Mouse (Mus musculus): ENCODE data around the gene Phox2a. TPM values are rescaled to one million over a fixed set of nuclear protein-coding genes. Genes with fewer than 3 reads are reported as not detected.

Phox2a gene
- total RNA-seq, 2 experiments from 2014 or later: not detected

- intact Hi-C loops (cut with DNase I): no loop called here
- no peak for DNase-seq (ENCODE audit: low spot score in 2 of 2)
Observed at GRCm38 (mm10) chr7:101871296-101871695, 53.2 kb downstream of the Phox2a start.

Other genes with a start within 250 kb of the Phox2a start
- gene Art2b, start 232.7 kb upstream of the Phox2a start, total RNA-seq (2021): not detected
- 10 to 100 TPM; 51.0 to 51.9 TPM for gene Clpb, start 154.7 kb upstream of the Phox2a start, total RNA-seq (2021)
- gene Inppl1, start 19.9 kb downstream of the Phox2a start, total RNA-seq (2021): 10 to 100 TPM; 32.7 to 33.6 TPM
- under 1 TPM in 1 of 2 experiments, not detected in 1; 0.37 TPM for gene Folr2, start 38.9 kb downstream of the Phox2a start, total RNA-seq (2021)
- 10 to 100 TPM; 31.2 to 36.8 TPM for gene Anapc15, start 45.4 kb downstream of the Phox2a start, total RNA-seq (2021)
- 1 to 10 TPM; 3.3 to 5.2 TPM for gene Folr1, start 52.5 kb downstream of the Phox2a start, total RNA-seq (2021)
- gene Lamtor1, start 87.6 kb downstream of the Phox2a start, total RNA-seq (2021): 10 to 100 TPM; 97.2 to 99.6 TPM
- under 1 TPM; 0.11 to 0.14 TPM for gene Tomt, start 88.0 kb downstream of the Phox2a start, total RNA-seq (2021)
- 1 to 10 TPM; 5.6 to 6.9 TPM for gene Lrrc51, start 115.6 kb downstream of the Phox2a start, total RNA-seq (2021)
- gene Numa1, start 115.8 kb downstream of the Phox2a start, total RNA-seq (2021): 10 to 100 TPM; 77.1 to 83.2 TPM
- 1 to 10 TPM; 5.8 to 7.9 TPM for gene Il18bp, start 200.4 kb downstream of the Phox2a start, total RNA-seq (2021)
- gene Rnf121, start 247.2 kb downstream of the Phox2a start, total RNA-seq (2021): 10 to 100 TPM; 45.0 to 48.1 TPM
- 10 to 100 TPM; 22.5 to 24.6 TPM for gene Xndc1, start 247.2 kb downstream of the Phox2a start, total RNA-seq (2021)
- 1 to 10 TPM; 1.4 to 3.3 TPM for gene Xntrpc, start 247.4 kb downstream of the Phox2a start, total RNA-seq (2021)